Mouse (Mus musculus): ENCODE results near the gene Pmfbp1. TPM values are rescaled to one million over a fixed set of nuclear protein-coding genes. Genes with fewer than 3 reads are reported as not detected.

Gene Pmfbp1
- not detected for polyA plus RNA-seq (2012; fragmentation: generic; extraction: Trizol)

DNA sequence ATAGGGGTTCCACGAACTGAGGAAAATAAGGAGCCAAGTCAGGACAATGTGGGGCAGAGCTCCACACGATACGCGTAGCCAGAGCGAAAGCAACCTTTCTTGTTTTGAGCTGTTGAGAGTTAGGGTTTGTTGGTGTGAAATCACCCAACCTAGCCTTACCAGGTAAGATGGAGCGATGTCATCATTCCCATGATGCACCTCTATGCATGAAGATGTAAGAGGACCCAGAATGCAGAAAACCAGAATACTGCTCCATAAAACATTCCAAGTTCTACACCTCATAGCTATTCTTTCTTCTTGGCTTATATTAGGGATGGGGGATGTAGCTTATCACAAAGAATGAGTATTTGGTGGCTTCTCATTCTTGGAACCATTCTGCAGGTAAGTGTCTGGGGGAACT lies at the start of gene Pmfbp1:
TSS of gene Pmfbp1 (plus strand) at position 301 of the 400 bp plus-strand sequence.

DNA sequence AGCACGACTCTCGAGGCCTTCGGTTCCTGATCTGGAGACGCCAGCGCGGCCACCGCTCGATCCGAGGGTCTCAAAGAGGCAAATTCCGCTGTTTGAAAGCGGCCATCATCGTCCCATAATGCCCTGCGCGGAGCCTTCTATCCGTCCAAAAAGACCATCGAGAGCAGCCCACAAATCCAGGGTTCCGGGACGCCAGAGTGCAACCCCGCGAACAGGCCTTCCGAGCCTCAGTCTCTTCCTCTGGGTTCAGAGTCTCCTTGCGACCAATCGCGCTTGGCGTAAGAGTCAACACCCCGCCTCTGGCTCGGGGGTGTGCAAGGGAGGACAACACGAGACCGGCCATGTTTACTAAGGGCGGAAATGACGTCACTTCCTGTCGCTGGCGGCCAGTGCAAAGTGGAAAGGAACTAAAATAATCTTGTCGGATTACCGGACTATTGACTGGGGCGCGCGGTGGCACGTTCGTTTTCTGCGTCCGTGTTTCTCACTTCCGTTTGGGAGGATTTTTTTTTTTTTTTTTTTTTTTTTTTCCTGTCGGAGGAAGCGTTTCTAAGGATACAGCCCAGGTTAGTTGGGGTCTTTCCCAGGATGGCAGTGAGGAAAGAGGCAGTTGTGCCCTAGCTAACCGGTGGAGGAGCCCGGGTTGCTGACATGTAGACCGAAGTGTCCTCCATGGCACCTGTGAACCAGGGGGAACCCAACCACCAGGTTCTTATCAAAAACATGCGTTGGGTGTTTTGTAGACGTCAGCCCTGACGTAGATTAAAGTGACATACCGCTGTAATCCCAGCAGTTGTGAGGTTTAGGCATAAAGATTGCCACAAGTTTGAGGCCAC lies 71.9 kb downstream of the Pmfbp1 start, which contains the start of the genes Dhx38 and Txnl4b:
TSS of gene Dhx38 (minus strand) at position 364 of the 836 bp plus-strand sequence.
TSS of gene Txnl4b (plus strand) at position 395 of the 836 bp plus-strand sequence.

GRCm38 (mm10) chr8:109578900-109579301 lies 85.1 kb downstream of the Pmfbp1 start, which contains the start of gene Hp:
TSS of gene Hp (minus strand) at chr8:109579172.

Other genes starting within 250 kb of the Pmfbp1 start
- 10 to 100 TPM in 1 of 2 experiments, 1 to 10 TPM in 1; 8.4 to 25.3 TPM for gene Dhx38, start 71.8 kb downstream of the Pmfbp1 start, polyA plus RNA-seq (2012; fragmentation: generic; extraction: Trizol)
- gene Txnl4b, start 71.9 kb downstream of the Pmfbp1 start, polyA plus RNA-seq (2012; fragmentation: generic; extraction: Trizol), result 10 to 100 TPM in 1 of 2 experiments, 1 to 10 TPM in 1; 3.0 to 12.8 TPM
- 1 to 10 TPM in 1 of 2 experiments, under 1 TPM in 1; 0.04 to 4.0 TPM for gene Hp, start 85.1 kb downstream of the Pmfbp1 start, polyA plus RNA-seq (2012; fragmentation: generic; extraction: Trizol)
- gene Dhodh, start 114.6 kb downstream of the Pmfbp1 start, polyA plus RNA-seq (2012; fragmentation: generic; extraction: Trizol), result 10 to 100 TPM; 12.3 to 14.9 TPM
- gene Pkd1l3, start 120.5 kb downstream of the Pmfbp1 start, polyA plus RNA-seq (2012; fragmentation: generic; extraction: Trizol), result not detected
- gene Ist1, start 199.2 kb downstream of the Pmfbp1 start, polyA plus RNA-seq (2012; fragmentation: generic; extraction: Trizol), result 10 to 100 TPM; 16.1 to 38.3 TPM
- gene Zfp821, start 211.5 kb downstream of the Pmfbp1 start, polyA plus RNA-seq (2012; fragmentation: generic; extraction: Trizol), result 10 to 100 TPM in 1 of 2 experiments, 1 to 10 TPM in 1; 4.8 to 20.6 TPM
- gene Atxn1l, start 243.7 kb downstream of the Pmfbp1 start, polyA plus RNA-seq (2012; fragmentation: generic; extraction: Trizol), result 1 to 10 TPM; 4.4 to 7.7 TPM

Measured in C3H10T1/2 (cell line).